Mouse (Mus musculus): ENCODE data around the gene Sde2. TPM values are rescaled to one million over a fixed set of nuclear protein-coding genes. Genes with fewer than 3 reads are reported as not detected.
A peak's percentile ranks its signal among the peaks of the same experiment; 100 is the strongest.

The Sde2 gene
- polyA plus RNA-seq (2012; rRNA removed) = 6.5 and 7.3 TPM in 2 replicates

DNA sequence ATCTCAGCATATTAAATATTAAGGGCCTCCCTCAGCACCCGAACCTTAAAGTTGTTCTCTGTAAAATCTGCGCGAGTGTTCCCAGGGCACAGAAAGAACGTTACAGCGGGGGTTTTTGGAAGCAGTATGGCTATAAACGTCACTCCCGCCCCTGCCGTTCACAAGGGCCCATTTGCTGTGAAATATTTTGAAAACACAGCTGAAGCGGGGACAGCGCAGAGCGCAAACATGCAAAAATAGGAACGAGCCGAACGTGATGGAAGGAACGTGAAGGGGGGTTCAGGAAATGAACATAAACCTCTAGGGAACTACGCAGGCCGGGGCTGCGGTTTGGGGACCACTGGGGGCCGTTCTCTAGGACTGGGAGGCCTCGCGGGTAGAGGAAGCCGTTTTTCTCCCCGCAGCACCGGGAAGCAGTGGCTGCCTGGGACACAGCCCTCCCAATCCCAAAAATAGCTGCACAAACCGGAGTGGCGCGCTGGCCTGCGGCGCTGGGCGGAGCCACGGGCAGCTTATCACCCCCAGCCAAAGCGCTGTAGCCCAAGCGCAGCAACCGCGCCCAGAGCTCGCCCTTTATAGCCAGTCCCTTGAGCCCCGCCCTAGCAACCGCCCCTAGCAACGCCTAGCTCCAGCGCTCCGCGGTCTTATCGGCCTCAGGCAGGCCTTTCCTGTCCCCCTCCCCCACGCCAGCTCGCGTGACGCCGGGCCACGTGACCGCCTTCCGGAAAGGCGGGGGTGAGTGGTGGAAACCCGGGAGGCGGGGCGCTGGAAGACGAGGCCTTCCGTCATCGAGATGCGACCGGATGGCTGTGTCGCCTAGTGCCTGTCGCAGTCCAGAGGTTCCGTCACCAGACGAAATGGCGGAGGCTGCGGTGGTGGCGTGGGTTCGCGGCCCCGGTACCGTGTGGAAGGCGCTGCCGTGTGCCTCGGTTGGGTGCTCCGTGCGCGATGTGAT lies at the start of gene Sde2:
TSS of gene Sde2 (plus strand) at position 812 of the 955 bp plus-strand sequence.
- DNase-seq (ENCODE audit: low read depth, low spot score) = peak; percentile 99
- under 1% methylated on average over 76 of the region's 77 CpGs for WGBS

DNA sequence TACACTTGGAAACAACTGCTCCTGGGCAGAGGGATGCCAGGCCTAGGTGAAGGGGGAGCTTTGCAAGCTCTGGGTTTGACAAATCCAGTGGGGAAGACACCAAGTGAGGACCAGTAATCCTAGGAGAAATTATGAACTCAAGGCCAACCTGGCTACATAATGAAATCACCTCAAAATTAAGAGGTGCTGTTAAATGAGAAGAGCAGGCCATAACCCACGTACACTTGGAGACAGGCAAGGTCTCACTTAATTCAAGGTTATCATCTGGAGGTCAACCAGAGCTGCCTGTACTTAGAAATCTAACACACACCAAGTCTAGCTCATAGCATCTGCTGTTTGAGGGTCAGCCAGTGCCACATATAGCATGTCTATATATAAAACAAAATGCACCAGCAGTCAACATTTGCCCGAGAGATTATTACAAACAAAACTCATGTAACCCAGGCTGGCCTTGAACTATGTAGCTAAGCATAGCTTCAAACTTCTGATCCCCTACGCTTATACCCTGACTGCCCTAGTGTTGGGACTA lies 49.4 kb upstream of the Sde2 start:
- WGBS = 77% methylated on average over 3 of the region's 3 CpGs
- no peak for DNase-seq (ENCODE audit: low read depth, low spot score)

DNA sequence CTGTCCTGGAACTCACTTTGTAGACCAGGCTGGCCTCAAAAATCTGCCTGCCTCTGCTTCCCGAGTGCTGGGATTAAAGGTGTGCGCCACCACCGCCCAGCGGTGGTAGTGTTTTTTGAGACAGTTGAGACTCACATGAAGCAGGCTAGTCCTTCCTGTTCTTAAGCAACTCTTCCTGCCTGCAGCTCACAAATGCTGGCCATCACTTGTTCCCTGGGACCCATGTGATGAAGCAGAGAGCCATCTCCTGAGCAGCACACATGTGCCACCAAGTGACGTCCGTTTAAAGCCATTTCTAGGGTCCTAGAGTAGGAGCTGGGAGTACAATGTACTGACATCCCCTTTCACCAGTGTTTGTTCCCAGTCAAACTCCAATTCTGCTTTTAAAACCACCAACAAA lies 47.0 kb upstream of the Sde2 start:
- DNase-seq (ENCODE audit: low read depth, low spot score) = no peak
- 87% methylated on average over 6 of the region's 6 CpGs for WGBS

DNA sequence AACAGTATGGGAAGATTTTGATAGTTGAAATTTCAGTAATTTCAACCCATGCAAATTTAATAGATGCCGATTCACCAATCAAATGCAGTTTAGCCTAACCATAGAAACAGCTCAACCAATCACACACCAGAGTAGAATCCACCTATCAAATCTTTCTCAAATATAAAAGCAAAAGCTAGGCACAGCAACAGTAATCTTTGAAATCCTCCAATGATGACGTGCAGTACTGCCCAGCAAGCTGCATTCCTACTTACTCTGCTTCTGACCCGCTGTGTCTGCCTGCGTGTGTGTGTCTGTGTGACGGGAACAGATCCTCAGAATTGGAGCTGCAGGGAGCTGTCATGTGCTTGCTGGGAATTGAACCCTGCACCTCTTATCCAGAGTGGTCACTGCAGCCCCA lies 42.1 kb upstream of the Sde2 start:
- 72% methylated on average over 5 of the region's 5 CpGs for WGBS
- no peak for DNase-seq (ENCODE audit: low read depth, low spot score)

DNA sequence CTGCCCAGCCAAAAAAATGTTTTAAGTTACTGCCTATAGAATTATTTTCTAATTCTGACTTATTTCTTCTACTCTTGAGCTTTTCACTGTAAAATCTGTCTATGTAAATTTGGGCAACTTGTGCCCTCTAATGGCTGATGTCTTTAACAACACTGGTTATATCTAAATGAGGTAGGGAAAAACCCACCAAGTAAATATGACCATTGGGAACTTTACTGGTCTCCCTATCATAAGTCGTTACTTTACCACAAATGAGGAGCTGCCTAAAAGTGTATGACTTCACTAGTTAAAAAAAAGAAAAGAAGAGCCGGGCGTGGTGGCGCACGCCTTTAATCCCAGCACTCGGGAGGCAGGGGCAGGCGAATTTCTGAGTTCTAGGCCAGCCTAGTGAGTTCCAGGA lies 40.0 kb upstream of the Sde2 start:
- 15% methylated on average over 7 of the region's 7 CpGs for WGBS
- DNase-seq (ENCODE audit: low read depth, low spot score) = no peak

DNA sequence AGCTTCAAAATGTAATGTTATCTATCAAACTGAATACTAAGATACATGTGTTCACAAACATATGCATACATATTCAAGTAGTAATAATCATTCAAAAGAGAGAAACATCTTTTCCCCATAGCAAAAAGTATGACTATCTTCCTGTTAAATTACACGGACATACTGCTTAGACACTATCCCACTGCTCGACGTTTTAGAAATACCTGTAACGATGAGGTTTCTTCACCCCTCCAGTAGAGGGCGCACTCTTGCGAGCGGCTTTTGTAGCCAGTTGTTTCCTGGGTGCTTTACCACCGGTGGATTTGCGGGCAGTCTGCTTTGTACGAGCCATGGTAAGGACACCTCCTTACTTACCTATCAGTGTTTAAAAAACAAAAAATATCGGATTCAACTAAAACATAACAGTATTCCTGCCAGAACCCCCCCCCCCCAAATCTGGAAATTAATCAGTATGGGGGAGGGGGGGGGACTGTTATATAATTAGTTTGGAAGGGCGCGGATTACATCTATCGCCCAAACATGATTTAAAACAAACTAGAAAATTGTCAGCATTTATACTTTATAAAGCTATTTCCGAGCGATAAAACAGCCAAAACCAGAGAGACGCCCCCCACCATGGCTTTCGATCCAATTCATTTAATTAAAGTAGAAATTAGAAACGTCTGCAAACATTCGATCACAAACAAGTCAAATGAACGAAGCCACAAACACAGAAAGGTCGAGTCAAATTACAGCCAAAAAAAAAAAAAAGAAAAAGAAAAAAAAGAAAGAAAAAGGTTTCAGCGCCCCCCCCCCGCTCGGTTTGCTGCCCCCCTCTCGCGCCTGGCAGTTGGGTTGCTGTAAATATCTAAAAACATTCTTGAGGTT lies 39.1 kb upstream of the Sde2 start:
- no peak for DNase-seq (ENCODE audit: low read depth, low spot score)
- under 1% methylated on average over 27 of the region's 27 CpGs for WGBS

DNA sequence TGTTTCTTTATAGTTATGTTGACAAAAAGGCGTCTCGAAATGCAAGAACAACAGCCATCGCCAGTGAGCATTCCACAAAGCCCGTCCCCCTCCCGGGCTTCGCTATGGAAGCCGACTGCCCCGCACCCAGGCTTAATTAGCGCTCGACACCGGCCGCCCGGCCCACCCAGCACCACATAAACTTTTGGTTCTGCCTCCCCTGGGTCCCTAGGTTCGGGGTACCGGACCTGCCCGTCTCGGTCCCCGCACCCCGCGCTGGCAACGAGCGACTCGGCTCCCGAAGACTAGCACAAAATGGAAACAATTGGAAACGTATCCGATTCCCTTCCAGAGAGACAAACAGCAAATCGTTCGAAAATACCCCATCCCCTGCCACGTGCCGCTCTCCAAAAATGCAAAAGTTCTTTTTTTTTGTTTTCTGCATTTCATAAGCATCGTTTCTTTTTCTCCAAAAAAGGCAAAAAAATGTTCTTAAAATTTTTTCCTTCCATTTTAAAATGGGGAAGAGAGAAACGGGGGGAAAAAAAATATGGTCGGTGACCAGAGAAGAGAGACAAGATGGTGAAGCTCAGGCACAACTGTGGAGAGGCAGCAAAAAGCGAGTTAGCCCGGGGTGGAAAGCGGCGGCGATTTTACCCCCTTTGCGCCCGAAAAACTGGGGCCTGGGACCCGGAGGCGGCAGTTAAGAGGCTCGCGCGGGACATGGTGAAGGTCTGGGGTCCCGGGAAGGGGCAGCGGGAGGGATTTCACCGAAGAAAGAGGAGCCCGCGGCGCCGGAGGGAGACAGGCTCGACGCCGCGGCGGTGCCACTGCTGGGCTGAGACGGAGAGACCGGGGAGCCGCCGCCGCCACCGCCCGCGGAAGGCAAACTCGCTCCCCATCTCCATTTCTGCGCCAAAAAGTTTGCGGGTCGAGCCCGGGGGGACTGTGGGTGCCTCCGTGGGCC lies 38.2 kb upstream of the Sde2 start:
- WGBS = under 1% methylated on average over 71 of the region's 71 CpGs
- no peak for DNase-seq (ENCODE audit: low read depth, low spot score)

DNA sequence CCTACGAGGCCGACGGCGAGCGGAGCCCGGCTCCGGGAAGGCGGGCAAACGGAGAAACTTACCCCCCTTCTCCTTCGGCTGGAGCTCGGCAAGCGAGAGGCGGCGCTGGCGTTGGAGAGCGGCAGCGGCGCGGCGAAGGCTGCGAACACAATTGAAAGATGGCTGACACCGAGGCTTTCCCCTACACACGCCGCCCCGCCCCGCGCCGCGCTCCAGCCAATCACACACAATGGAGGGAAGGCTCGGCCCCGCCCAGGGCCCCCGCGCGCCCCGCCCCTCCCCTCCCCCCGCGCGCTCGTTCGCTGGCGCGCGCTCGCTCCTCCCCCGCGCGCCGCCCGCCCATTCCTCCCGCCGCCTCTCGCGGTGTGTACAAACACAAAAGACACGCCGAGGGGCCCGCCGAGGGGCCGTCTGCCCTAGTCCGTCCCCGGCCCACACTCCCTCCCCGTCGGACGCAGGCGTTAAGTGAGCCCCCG lies 37.5 kb upstream of the Sde2 start:
- WGBS = 1% methylated on average over 56 of the region's 65 CpGs
- DNase-seq (ENCODE audit: low read depth, low spot score) = peak; percentile 62

DNA sequence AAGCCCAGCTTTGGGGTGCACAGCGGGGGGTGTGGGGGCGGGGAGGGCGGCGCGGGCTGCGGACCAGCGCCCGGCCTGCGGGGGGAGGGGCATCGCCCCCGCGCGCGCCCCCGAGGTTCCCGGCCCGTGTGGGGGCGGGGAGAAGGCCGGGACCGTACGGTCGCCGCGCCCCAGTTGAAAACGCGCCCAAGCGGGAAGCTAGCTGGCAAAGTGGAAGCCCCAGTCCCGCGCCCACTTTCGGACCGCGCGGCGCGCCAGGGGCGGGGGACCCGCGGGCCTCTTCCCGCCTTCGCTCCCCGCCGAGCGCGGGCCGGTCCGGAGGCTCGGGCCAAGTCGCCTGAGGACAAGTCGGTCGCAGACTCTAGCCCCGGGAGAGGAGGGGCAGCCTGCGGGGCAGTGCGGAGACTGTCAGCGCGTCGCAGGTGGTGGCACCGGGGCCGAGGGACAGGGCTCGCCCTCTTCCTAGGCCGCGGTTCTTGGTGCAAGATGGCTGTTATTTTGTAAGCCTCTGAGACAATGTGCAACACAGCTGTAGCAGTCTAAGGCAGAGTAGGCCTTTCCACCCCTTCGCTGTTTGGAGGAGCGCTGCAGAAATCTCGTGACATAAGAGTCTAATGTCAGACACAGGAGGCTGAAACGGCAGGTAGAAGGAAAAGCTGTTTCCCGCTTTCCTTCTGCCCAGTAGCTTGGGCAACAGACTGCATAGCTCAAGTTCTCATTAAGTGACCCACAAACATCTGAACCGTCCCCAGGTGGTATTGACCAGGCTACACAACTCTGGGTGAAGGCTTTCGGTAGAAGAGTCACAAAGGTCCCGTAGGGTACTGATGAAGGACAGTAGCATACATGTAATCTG lies 36.8 kb upstream of the Sde2 start, which contains the start of gene H3f3a:
TSS of gene H3f3a (minus strand) at position 59 of the 856 bp plus-strand sequence.
- peak; percentile 31 for DNase-seq (ENCODE audit: low read depth, low spot score)
- WGBS = 2% methylated on average over 63 of the region's 69 CpGs

DNA sequence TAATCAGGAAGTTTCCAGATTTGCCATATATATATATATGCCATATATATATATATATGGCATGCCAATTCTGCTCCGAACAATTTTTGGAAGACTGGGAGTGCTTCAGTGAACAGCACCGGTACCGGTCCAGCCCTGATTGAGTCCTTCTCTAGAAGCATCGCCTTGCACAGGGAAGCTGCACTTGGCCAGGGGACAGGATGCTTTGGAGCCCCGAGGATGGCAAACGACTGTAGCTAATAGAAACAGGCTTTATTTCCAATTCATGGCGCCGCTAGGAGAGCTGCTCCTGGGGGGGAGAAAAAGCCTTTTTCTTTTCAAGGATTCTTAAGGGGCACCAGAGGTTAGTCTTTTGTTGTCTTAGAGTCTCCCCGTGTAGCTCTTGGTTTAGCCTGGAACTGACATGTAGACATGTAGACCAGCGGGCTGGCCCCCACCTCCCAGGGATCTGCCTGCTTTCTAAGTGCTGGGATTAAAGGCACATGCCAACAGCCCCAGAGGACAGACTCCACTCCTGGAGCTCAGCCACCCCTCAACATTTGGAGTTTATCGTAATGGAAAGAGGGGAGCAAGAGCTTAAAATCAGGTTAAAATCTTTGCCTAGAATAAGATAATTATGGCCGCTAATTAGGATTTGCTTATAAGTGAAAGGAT lies 35.4 kb upstream of the Sde2 start:
- WGBS = 86% methylated on average over 12 of the region's 12 CpGs
- no peak for DNase-seq (ENCODE audit: low read depth, low spot score)

DNA sequence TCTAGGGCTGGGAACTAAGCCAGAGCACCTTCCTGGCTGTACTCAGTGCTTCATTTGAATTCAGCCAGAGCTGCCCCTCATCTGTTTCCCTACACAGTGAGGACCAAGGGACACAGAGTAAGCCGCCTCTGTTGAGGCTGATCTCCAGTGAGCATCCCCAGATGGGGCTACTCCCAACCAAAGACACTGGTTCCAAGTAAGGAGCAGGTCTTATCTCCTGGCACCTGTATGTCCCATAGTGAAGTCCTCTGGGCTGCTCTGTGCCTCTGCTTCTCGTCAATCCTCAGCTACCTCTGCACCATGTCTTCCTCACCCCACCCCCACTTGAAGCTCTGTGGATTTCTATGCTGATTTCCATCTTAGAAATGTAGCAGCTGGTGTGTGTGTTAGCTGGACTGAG lies 32.9 kb upstream of the Sde2 start:
- WGBS = 92% methylated on average over 2 of the region's 2 CpGs

DNA sequence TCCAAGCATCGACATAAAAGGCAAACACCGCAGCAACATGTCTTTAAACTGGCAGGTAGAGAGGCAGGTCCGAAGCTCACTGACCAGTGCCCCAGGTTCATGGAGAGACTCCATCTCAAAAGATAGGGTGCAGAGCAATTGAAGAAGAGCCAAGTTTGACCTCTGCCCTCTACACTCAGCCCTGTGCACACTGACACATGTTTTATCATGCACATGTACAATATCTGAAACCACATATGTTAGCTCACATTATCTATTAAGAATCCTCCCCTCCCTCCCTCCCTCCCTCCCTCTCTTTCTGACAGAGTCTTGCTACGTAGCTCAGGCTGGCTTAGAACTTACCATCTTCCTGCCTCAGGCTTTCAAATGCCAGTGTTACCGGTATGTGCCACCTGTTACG lies 29.8 kb upstream of the Sde2 start:
- 81% methylated on average over 6 of the region's 6 CpGs for WGBS
- DNase-seq (ENCODE audit: low read depth, low spot score) = no peak

More for the DNA sequence above, 32.9 kb upstream of the Sde2 start:
- DNase-seq (ENCODE audit: low read depth, low spot score) = no peak

DNA sequence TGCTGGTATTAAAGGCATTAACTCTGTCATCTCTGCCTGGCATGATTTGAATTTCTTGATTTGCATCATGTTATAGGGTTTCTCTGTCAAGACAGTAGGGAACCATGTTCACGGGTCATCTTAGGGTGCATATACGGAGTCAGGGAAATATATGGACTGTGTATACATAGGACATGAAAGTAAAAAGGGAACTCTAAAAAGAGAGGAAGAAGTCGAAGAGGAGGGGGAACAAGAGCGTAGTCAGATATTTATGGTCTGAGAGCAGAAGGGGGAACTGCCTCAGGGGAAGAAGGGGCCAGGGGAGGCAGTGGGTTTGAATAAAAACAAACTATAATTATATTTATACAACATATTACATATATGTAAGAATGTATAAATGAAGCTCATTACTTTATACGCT lies 28.7 kb upstream of the Sde2 start:
- no peak for DNase-seq (ENCODE audit: low read depth, low spot score)
- WGBS = 83% methylated on average over 5 of the region's 5 CpGs

DNA sequence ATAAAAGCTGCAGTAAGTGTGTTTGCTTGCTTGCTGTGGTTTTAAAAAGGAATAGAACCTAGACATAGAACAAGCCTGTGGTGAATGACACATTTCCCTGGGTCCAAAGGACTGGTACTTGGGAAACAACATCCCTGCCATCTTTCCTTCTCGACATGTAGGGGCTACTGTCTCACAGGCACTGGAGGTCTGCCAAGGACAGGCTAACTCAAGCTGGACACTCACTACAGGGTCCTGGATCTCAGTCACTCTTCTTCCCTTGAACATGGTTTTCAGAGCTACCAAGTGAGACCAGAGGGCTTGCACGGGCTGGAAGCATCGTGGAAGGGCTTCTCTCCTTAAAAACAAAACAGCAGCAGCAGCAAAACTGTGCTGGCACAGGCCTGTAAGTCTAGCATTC lies 27.2 kb upstream of the Sde2 start:
- WGBS = 69% methylated on average over 3 of the region's 3 CpGs

DNA sequence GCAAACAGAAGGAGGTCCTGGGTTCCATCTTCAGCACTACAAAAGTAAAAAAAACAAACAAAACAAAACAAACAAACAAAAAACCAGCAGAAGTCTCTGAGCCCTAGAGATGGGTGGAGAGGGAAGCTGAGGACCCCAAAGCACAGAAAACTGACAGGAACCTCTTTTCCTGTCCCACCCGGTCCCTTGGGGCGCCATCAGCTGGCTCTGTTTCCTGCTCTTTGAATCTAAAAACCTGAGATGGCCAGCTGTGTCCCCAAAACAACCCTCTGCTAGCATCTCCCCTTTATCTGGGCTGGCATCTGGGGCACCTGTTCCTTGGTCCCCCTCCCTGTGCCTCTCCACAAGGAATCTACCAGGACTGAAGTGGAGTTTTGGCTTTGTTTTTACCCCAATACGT lies 26.2 kb upstream of the Sde2 start:
- WGBS = 74% methylated on average over 3 of the region's 3 CpGs
- DNase-seq (ENCODE audit: low read depth, low spot score) = no peak

More for the DNA sequence above, 27.2 kb upstream of the Sde2 start:
- DNase-seq (ENCODE audit: low read depth, low spot score) = no peak

DNA sequence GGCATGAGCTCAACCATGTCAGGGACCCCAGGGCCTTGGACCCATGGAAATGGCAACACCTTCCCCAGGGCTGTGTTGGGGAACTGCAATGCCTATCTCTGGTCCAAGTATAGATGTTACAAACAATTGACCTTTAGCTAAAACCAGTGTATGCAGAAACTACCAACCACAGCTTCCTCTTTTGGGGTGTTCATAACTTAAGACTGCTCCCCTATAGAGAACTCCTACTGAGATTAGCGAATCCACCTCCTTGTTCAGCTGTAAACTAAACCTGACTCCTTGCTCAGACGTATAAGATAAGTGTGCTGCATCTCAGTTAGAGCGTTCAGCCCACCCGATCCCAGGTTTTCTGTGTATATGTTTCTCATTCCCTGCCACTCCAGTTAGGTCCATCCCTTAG lies 24.3 kb upstream of the Sde2 start:
- WGBS = 90% methylated on average over 4 of the region's 4 CpGs
- no peak for DNase-seq (ENCODE audit: low read depth, low spot score)

DNA sequence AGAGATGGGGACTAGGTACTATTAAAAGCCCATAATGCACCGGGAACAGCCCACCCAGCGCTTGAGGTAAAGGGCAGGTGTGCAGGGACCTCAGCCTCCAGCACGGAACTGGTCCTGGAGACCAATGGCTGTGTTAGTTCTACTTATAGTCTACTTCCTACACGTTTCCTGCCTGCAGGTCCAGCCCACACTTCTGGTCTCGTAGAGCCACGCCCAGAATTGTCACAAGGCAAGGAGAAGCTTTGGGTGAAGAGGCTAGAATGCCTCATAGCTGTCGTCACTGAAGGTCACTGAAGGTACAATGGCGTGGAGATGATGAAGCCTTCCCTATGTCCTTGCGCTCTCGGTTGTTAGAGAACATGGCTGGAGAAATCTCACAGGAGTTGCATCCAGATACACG lies 21.2 kb upstream of the Sde2 start:
- WGBS = 42% methylated on average over 11 of the region's 11 CpGs
- DNase-seq (ENCODE audit: low read depth, low spot score) = no peak

DNA sequence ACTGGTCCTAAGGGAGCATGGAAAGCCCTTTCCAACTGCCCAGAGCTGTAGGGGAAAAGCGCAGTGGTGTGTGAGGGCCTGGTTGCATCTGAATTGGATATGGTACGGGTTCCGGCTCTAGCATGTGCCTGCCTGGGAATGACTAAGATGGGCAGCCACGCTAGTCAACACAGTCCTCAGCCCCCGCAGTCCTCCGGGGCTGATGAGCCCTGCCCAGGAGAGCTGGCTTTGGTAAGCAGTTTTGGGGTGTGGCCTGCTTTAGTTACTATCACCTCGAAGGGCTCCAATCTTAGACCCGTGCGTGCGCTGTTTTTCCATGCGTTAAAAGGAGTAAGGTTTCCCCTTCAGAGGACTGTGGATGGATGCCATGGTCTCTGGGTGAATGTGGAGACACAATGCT lies 20.8 kb upstream of the Sde2 start:
- no peak for DNase-seq (ENCODE audit: low read depth, low spot score)
- WGBS = 34% methylated on average over 11 of the region's 11 CpGs

Measured in large intestine, adult 2 months (tissue).